Mouse (Mus musculus) erythroid progenitor cell, adult 5-6 weeks (primary cell): ENCODE results near the gene Plekho2. TPM values are rescaled to one million over a fixed set of nuclear protein-coding genes. Genes with fewer than 3 reads are reported as not detected.
A peak's percentile ranks its signal among the peaks of the same experiment; 100 is the strongest.

ENCODE experiments used
- ATAC-seq: replicated peaks from 2 replicates; pipeline ENCODE4 v1.8.0; 2016; ENCODE audit warnings: moderate number of reproducible peaks, mild to moderate bottlenecking, moderate TSS enrichment, inconsistent platforms; ENCODE audit not compliant: poor library complexity, low FRiP score, severe bottlenecking
- total RNA-seq, 2 experiments: library from RNA; stranded (forward) in 1 of 2; stranded (reverse) in 1 of 2; fragments of 150-400 nt in 1 of 2; fragments of 186-747, 209-891 nt in 1 of 2; gene quantifications; 2 replicates each; pipeline versions ENCODE4 v1.2.3 to v1.2.4; 2015 to 2017; ENCODE audit warnings: low replicate concordance in 2 of 2

The Plekho2 gene
- total RNA-seq, 2 experiments from 2014 or later: 32.3 to 48.6 TPM

DNA sequence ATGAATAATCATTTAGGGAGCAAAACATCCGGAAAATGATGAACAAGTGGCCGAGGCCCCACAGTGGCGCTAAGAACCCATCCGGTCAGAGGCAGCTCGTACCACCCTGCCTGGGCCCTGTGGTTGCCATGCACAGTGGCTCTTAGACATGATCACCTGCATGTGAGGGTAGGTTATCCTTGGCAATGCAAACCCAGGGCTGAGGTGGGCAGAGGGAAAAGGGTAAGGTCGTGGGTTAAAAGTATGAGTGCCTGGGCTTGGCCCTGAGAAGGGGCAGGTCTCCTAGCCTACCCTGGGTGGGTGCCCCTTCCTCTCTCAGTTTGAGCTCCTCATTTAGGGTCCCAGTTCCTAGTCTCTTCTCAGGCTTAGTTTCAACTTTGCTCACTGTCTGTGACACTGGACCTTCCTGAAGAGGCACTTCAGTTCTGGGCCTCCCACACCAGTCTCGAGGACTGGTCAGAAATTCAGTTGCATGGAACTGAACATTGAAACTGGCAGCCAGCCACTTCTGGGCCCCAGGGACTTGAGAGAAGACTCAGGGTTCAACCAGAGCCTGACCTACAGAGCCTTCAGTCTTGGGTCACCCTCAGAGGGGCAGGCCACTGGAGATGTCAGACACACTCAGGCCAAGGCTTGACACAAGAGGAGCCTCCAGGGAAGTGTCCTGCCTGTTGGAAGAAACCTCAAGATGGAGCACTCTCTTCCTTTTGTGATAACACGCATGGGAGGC is 41.8 kb downstream of the Plekho2 start:
- no peak for ATAC-seq

DNA sequence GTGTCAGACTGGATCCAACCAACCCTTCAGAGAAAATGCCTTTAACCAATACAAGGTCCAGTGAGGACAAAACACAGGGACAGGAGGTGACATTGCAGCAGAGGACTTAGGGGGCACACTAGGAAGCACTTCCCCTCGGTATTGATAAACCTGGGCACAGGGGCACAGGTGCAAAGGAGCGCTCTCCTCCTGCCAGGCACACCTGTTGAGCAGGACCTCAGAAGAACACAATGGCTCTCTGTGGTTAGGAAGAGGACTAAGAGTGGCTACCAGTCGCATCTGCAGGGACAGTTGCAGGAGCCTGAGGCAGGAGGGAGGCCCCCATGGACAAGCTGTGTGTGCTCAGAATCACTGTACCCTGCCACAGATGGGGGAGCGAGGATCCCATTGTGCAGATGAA is 43.3 kb downstream of the Plekho2 start:
- ATAC-seq: no peak

DNA sequence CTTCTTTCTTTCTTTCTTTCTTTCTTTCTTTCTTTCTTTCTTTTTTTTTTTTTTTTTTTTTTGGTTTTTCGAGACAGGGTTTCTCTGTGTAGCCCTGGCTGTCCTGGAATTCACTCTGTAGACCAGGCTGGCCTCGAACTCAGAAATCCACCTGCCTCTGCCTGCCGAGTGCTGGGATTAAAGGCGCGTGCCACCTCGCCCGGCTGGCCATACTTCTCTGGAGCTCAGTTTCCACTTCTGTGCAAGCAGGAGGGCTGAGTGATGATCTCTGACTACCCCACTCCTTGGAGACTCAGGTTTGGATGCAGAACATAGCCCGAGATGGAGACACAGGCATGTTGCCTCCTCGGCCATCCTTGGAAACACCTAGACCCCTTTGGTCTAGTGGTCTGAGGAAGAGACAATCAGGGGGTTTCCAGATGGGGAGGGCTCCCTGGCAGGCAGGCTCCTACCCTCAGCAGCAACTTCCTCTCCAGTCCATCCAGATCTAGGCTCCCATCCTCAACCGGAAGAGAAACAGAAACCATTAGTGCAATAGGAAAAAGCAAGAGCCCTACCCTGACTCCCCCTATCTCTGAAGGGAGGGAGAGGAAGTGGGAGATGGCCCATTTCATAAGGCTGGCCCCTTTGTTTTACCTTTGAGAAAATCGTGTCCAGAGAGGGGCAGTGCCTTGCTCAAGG is 43.9 kb downstream of the Plekho2 start:
- ATAC-seq: no peak

DNA sequence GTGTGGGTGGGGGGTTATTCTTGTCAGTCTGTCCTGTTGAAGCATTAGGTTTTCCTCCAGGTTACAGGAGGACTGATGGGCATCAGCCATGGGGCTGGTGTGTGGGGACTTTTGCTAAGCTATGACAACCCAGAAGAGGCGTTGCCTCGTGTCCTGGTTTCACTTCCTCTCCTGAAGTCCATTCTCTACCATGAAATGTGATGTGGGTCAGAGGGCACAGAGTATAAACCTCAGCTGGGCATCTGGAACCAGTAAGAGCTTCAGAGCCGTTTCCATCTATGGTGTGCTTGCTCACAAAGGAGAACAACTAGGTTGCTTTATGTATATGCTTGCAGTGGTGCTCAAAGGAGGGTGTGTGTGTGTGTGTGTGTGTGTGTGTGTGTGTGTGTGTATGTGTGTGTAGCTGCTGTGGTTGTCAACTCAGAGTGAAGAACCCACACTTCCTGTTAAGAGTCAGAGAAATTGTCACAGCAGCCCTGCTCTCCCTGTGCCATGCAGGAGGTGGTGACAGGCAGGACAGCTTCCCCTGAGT is 44.6 kb downstream of the Plekho2 start:
- no peak for ATAC-seq

DNA sequence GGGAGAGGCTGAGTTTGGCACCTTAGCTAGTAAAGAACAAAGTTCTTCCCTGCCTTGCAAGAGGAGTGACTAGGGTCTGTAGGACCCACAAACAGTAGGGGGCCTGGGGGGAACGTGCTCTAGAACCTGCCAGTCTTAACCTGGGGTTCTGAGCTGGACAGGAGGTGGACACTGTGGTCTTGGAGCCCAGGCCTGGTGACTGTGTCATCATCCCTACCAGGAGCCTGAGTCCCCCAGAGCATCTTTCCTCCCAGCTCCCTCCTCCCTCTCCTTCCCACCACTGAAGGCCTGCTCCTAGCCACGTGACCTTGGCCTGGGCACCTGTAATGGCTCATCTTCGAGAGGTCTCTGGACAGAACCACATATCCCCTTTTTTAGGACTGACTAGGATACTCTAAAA is 45.7 kb downstream of the Plekho2 start:
- ATAC-seq: no peak

DNA sequence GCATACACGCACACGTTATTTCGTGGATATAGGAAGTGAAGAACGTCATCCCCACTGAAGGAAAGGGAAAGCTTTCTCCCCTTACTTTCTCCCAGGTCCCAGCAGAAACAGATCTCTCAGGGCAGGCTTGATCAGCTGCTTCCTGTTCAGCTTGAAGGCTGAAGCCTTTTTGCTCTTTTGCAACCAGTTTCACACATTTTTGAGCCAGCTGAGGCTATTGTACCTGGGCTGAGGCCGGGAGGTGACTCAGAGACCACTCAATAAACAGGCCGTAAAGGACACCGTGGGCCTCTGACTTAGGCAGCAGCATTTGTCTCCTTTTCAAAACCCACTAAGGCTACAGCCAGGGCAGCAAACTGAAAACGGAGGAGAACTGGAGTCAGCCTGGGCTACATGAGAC is 46.9 kb downstream of the Plekho2 start:
- ATAC-seq: no peak

DNA sequence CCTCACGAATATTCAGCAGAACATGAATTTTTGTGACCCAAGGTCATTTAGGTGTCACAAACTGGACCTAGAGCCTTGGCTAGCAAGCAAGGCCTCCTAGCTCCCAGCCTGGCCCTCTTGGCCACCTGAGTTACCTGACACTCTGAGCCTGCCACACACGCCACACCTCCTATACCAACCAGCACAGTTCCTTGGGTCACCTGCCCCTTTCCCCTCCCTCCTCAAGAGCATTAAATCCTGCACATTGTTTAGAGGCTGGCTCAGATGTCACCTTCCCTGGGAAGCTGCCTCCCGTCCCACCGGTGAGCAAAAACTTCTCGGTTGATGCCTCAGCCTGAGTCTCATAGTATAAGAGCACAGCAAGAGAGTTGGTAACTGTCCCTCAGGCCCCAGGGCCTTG is 48.6 kb downstream of the Plekho2 start:
- ATAC-seq: no peak

DNA sequence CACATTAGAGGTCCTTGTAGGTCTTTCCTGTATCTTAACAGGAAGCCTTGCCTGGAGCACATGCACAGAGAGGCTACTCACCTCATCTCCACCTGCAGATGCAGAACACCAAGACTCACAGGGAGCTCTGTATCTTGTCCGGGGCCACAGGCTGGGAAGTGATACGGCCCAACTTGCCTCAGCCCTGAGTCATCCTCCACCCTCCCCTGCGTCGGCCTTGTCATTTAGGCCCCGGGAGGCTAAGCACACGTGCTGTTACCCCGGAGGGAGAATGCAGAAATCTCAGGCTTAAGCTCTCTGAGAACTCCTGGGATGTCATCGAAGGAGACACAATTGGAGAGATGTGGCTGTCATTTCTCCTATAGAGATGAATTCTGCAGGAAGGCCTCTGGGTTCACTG is 50.2 kb downstream of the Plekho2 start:
- ATAC-seq: peak; percentile 90

DNA sequence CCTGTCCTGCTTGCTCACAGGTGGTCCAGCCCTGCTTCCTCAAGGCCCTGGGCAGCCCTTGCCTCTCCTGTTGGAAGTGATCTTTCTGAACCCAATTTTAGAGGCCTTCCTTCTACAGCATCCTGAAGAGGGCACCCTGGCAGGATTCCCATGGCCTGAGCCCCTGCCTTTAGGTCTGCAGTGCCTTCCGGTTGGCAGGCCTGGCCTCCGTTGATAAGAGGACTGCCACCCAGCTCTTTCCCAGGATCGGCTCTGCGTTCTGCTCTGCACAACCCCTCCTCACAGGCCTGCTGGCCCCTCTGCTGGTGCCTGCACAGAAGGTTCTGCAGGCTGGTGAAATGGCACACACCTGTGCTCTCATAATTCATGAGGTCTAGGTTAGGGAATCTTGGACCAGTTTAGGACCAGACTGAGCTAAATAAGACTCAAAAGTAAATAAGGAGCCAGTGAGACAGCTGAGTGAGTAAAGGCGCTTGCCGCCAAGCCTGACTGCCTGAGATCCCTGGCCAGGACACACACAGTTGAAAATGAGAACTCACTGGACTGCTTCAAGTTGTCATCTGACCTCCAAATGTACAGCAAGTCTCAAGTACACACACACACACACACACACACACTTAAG is 51.3 kb downstream of the Plekho2 start:
- peak; percentile 85 for ATAC-seq

DNA sequence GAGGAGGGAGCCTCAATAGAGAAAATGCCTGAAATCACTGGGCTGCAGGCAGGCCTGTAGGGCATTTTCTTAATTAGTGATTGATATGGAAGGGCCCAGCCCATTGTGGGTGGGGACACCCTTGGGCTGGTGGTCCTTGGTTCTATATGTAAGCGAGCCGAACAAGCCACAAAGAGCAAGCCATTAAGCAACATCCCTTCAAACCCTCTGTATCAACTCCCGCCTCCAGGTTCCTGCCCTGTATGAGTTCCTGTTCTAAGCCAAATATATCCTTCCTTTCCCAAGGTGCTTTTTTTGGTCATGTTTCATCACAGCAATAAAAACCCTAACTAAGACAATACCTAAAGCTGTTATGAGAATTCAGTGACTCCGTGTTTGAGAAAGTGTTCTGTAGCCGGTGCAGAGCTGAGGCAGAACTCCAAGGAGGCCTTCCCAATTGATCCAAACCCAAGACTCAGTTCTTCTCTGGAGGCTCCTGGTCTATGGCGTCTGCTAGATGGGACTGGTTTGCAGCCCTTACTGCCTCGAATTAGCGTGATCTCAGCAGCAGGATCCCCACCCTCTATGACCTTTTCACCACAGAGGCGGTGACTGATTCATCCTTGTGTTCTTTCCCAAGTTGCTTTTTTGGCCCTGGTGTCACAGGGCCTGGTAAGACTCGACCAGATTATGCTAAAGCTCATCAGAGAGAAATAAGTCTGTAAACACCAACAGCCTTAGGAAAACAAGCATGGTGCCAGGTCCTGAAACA is 54.2 kb downstream of the Plekho2 start:
- ATAC-seq: no peak

DNA sequence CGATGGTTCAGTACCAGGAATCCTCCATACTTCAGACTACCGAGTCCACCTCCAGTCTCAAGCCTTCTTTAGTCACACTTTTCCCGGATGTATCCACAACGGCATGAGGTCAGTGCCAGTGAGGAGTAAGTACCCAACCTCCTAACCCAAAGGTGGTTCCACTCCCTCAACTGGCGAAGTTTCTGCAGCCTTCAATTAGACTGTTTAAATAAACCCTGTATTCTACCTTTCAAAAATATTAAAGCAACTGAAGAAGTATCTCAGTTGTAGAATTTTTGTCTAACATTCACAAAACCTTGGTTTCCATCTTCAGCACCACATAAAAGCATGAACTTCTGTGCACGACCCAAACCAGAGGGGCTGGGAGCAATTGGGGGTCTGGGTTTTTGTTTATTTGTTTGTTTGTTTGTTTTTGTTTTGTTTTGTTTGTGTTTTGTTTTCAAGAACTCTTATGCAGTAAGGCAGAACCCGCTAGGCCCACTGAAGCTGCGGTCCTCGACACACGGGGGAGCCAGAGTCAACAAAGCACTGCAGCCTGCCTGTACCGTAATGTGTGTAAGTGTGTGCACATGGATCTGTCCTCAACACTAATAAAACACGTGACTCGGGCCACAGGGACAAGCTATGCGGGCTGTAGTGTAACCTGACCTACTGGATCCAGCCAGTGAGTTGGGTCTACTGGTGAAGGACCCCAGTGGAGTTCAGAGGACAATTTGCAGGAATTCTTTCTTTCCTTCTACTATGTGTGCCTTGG is 56.1 kb downstream of the Plekho2 start:
- ATAC-seq: peak; percentile 85

DNA sequence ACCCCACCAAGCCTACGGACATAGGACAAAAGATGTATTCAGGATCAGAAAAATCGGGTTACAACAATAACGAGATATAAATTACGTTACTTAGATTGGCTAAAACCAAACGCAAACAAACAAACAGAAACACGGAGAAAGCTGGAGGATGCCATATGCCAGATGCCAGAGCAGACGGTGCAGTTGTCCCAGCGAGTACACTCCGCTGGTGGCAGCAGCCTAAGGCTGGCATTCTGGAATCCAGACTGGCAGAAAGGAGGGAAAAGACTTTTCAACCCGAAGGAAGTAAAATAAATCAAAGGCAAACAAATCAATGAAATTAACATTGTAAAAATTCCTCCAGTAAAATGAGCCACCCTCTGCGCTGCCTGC is 59.3 kb downstream of the Plekho2 start:
- no peak for ATAC-seq

DNA sequence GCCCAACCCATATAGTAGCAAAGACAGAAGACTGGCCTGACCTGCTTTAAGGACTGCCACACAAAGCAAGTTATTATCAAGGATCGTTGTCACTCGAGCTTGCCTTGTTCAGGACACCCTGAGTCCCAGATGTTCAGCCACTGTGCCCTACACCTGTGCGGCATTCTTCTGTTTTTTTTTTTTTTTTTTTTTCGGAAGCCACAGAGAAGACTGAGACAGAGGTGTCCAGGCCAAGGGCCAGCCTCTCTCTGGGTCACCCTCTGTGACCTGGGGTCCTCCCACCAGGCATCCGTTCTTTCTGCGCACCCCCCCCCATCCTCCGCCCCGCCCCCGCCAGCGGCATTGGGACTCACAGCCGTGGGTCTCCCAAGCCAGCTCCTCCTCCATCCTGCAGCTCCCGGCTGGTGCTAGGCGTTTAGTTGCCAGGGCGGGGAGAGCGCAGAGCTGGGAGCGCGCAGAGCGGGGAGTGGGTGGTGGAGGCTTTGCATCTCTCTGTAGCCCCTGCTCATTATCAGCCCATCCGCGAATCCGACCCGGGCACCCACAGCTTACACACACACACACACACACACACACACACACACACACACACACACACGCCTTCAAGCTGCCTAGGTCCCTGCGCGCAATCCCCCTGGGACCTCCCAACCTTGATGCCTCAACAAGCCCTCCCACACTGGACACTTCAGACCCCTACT is 59.9 kb downstream of the Plekho2 start, which contains the start of gene Ankdd1a:
TSS of gene Ankdd1a (minus strand) at position 387 of the 698 bp plus-strand sequence.
- no peak for ATAC-seq

DNA sequence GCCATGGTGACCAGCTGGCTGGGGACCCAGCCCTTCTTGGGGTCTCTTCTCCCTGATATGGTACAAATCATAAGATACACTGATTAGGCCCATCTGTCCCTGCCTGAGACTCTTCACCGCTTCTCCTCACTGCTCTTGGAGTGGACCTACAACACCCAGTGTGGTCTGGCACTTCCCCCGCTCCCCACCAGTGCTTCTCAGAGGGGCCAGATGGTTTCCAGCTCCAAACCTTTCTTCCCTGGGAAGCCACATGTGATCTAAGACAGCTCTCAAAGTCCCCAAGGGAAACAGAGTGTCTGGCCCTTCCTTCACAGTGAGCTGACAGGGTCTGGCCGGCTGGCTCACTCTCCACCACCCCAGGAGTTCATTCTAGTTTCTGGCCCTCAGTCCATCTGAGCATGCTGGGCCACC is 65.0 kb downstream of the Plekho2 start:
- no peak for ATAC-seq

DNA sequence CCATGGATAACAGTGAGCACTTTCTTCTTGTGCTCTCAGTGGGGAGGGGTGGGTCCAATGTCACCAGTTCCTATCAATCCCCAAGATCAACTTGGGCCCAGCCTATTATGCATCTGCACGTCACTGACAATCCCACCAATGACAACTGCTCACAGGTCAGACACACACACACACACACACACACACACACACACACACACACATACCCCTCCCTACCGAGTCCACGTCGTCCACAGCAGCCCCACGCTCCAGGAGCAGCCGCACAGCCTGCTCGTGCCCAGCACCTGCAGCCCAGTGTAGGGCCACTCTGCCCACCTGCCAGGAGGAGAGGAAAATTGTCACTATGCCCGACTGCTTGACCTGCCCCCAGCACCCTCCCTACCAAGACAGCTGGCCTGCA is 65.4 kb downstream of the Plekho2 start:
- no peak for ATAC-seq

DNA sequence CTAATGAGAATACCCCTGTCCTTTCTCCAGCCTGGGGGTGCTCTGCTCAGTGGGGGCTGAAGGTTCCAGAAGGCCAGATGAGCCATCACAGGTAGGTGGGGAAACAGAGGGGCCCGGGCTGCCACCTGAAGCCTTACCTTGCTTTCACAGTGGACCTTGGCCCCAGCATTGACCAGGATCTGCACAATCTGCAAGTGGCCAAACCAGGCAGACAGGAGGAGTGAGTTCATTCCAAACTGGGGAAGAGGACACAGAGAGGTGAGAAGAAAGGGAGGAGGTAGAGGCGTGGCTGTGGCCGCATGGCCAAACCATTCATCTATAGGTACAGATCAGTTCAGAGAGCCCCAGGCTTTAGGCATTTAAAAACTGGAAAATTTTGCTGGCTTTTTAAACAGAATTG is 67.3 kb downstream of the Plekho2 start:
- no peak for ATAC-seq

DNA sequence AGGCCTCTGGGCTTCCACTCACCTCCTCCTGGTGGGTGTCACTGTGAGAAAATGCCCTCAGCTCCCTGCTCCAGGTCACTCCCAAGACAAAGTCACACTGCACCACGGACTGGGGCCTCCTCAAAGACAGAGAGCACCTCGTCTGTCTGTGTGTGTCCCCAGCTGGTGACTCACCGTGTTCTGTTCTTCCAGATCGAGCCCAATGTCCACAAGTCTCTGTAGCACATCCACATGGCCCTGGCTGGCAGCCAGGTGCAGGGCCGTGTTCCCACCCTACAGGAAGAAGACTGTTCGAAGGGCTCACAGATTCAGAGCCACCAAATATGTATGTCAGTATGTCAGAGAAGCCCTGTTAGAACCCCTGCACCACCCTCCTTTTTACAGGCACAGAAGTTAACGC is 71.4 kb downstream of the Plekho2 start:
- no peak for ATAC-seq

DNA sequence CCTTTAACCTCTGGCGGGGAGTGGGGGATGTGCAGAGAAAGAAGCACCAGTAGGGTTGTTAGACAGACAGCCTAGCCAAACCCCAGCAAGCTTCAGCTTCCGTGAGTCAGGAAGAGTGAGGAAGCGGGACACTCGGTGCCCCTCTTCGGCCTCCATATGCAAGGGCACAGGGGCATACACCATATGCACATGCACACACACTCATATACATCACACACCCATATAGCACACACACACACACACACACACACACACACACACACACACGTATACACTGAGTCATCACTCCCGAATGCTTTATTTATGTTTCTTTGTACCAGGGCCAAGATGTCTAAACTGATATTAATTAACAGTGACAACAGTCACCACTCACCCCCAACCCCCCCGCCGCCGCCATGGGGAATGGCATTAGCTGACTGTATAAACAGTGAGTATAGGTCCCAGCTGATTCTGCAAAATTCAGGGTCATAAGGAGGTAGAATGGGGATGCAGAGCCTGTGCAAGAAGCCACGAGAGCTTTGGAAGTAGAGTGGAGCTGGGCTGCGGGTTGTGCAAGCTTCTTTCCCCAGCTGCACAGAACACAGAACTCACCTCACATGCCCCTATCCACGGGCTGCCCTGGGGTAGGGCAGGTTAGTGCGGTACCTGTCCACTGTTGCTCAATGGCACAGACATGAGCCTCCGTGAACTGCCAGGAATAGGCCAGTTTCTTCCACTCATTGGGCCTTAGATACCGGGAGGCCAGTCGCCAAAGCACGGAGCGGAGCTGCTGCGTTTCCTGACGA is 76.9 kb downstream of the Plekho2 start:
- no peak for ATAC-seq
